Mouse (Mus musculus) heart, adult 2 months (tissue): Measurements from ENCODE around the gene Gm49601. TPM values are rescaled to one million over a fixed set of nuclear protein-coding genes. Genes with fewer than 3 reads are reported as not detected.

Experiments
- DNase-seq, 2 experiments: peaks; one replicate each; pipeline ENCODE4 v3.0.0; 2021
- H3K27ac ChIP-seq: fragments of 200-600 bp; 2 replicates; pipeline ENCODE4 v1.8.1; 2022
- H3K27me3 ChIP-seq: fragments of 200-500 bp; 2 replicates; pipeline ENCODE4 v1.6.1; 2012; ENCODE audit warnings: mild to moderate bottlenecking, low read length, inconsistent platforms, mixed read lengths; ENCODE audit not compliant: control insufficient read depth, insufficient read depth
- H3K36me3 ChIP-seq: fragments of 200-500 bp; 2 replicates; pipeline ENCODE4 v1.6.1; 2012; ENCODE audit warnings: low read length, inconsistent platforms; ENCODE audit not compliant: control insufficient read depth, insufficient read depth
- H3K4me1 ChIP-seq: fragments of 200-500 bp; 2 replicates; pipeline ENCODE4 v1.6.1; 2011; ENCODE audit warnings: low read length; ENCODE audit not compliant: control insufficient read depth, insufficient read depth
- H3K4me3 ChIP-seq: fragments of 200-600 bp; 2 replicates; pipeline ENCODE4 v1.8.1; 2022
- H3K79me2 ChIP-seq: fragments of 200-500 bp; replicated peaks from 2 replicates; pipeline ENCODE4 v1.6.1; 2012; ENCODE audit warnings: mild to moderate bottlenecking, inconsistent platforms, low read length, moderate library complexity, mixed read lengths; ENCODE audit not compliant: control insufficient read depth, insufficient read depth
- H3K9ac ChIP-seq: fragments of 200-500 bp; 2 replicates; pipeline ENCODE4 v1.6.1; 2012; ENCODE audit warnings: low read depth, mild to moderate bottlenecking, control low read depth, inconsistent platforms, low read length, mixed read lengths
- CTCF ChIP-seq: fragments of 200-600 bp; IDR thresholded peaks from 2 replicates; pipeline ENCODE4 v1.8.1; 2022; ENCODE audit warnings: antibody characterized with exemption, mild to moderate bottlenecking, moderate library complexity
- EP300 ChIP-seq: fragments of 200-500 bp; IDR thresholded peaks from 2 replicates; pipeline ENCODE4 v1.6.1; 2011; ENCODE audit warnings: low read depth, low read length, control low read depth; ENCODE audit not compliant: insufficient read depth
- POLR2A ChIP-seq: fragments of 200-500 bp; IDR thresholded peaks from 2 replicates; pipeline ENCODE4 v1.6.1; 2011; ENCODE audit warnings: mild to moderate bottlenecking, low read depth, low read length, control low read depth; ENCODE audit not compliant: insufficient read depth
- WGBS: fragments of 180-500 bp; shearing (Covaris S2); methylation state at CpG from one replicate; pipeline ENCODE4 v1.1.7; 2018; 5-methylcytosine and 5-hydroxymethylcytosine counted together
- intact Hi-C: fragments of 180-260 bp; cut with DNase I; formaldehyde crosslinking; loops from one replicate; pipeline ENCODE4 v1.15.1; 2025
- polyA plus RNA-seq: library from polyadenylated mRNA; depleted of rRNA; stranded (reverse); fragments of >200 nt; gene quantifications from 2 replicates; pipeline ENCODE4 v1.2.3, GENCODE M21; 2012
- total RNA-seq, 2 experiments: library from RNA; stranded (reverse); gene quantifications; 2 replicates each; pipeline ENCODE4 v1.2.3; 2021

Gene Gm49601
- total and polyA plus RNA-seq, 3 experiments = 1.1 to 3.1 (median 1.1) TPM

DNA sequence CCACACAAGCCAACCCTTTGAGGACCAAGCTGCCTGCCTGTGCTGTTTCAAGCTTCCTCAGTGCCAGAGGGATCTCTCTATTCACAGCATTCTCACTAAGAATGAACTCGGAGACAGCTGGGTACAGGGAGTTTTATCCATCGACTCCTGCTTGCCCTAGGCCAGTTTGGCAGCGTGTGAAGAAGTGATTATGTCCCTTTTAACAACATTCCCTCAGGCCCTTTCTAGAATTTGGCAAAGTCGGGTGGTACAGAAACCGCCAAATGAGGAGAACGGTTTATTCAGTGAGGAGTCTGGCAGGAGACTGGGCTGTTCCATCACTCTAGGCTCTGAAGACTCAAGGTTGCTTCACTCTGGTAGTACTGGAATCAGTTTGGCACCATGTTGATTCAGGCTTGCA lies 6.0 kb downstream of the Gm49601 start:
- Histone ChIP-seq H3K27me3 (peaks cover 1% of the 10 kb centered on the region; the same call in 1 of the 2 replicates), H3K4me3 (no peak overlapping the region), H3K79me2 (no peaks in the 10 kb centered on the region), H3K36me3 (no peaks in the 10 kb centered on the region), H3K9ac (no peak overlapping the region), H3K4me1 (no peaks in the 10 kb centered on the region; the same call in 1 of the 2 replicates), H3K27ac (no peak overlapping the region)
- DNase-seq = no peak
- WGBS = 64% methylated on average over 6 of the region's 6 CpGs
- TF ChIP-seq EP300 (no peak), POLR2A (no peak), CTCF (no peak)
- intact Hi-C loops = no loop called here

DNA sequence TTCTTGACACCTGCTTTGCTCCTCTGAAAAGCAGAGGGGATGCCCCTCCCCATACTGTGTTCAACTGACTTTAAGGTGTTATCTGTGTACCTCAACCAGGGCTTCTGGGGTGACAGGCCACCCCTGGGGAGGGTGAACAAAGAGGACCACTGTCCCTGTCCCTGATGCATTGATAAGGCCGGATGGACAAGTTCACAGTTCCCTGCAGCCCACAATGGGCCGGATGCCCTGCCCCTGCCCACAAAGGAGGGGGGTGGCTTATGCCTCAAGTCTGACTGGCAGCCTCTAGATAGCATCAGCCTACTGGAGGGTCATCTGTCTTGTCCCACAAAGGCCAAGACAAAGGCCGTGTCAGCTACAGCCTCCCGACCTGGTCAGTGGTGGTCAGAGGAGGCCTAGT lies 7.1 kb downstream of the Gm49601 start:
- no peak overlapping the region for H3K4me3 ChIP-seq
- H3K9ac ChIP-seq = no peak overlapping the region
- peaks cover 1% of the 10 kb centered on the region; the same call in 1 of the 2 replicates for H3K27me3 ChIP-seq
- no peak overlapping the region for H3K27ac ChIP-seq
- intact Hi-C loops = no loop called here
- no peak for TF ChIP-seq EP300
- no peak for TF ChIP-seq POLR2A
- no peak for TF ChIP-seq CTCF
- no peak for DNase-seq
- no peaks in the 10 kb centered on the region for H3K79me2 ChIP-seq
- no peaks in the 10 kb centered on the region for H3K36me3 ChIP-seq
- 75% methylated on average over 4 of the region's 4 CpGs for WGBS
- no peaks in the 10 kb centered on the region; the same call in 1 of the 2 replicates for H3K4me1 ChIP-seq

DNA sequence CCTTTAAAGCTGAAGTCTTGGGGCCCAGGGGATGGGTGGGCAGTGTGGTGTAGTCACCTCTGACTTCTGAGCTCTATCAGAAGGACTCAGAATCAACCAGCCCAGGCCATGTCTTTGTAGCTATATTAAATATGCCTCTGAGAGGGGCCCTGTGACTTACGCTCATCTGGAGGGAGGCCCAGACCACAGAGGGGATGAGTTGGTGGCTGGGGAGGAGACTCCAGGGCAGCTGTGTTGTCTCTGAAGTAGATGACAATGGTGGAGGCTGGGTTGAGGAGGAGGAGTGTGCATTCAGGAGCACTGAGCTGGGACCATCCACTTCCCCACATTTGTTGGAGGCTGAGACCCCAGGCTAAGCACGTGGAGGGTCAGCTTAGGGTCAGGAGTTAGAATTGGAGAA lies 7.9 kb downstream of the Gm49601 start:
- H3K27me3 ChIP-seq = peaks cover 1% of the 10 kb centered on the region; the same call in 1 of the 2 replicates

DNA sequence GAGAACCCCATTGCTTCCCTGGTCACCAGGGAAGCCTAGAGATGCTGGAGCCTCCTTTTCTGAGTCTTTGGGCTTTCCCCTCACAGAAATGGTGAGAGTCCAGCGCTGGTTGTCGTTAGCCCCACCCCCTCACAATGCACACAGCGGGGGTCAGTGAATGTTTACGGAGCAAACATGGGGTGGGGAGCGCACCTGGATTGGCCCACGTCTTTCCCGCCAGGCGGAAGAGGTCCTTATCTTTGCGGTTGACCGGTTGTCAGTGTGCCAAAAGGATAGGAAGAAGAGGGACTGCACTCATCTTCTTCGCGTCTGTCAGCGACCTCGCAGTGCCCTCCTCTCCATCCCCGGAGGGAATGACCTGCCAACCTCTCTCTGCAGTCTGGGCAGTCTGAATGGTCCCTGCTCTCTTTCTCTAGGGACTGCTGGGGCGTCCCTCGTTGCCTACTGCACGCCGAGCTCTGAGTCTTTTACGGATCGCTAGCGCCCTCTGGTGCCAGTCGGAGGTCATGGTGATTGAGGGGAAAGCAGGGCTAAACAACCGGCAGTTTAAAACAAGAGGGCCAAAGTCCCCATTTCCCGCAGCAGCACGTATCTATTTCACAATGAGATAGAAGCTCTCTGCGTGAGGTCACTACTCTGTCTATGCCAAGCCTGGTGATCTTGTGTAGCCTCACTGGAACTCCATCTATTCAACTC lies 8.7 kb downstream of the Gm49601 start:
- peaks cover 1% of the 10 kb centered on the region; the same call in 1 of the 2 replicates for H3K27me3 ChIP-seq
- no peak overlapping the region for H3K27ac ChIP-seq
- peak; percentile 82 to 92 for DNase-seq
- no peaks in the 10 kb centered on the region for H3K36me3 ChIP-seq
- no peak overlapping the region for H3K9ac ChIP-seq
- H3K79me2 ChIP-seq = no peaks in the 10 kb centered on the region
- no peaks in the 10 kb centered on the region; the same call in 1 of the 2 replicates for H3K4me1 ChIP-seq
- peak; percentile 84 for TF ChIP-seq EP300
- TF ChIP-seq POLR2A = no peak
- peak; percentile 98 for TF ChIP-seq CTCF
- intact Hi-C loops = loop anchor here (1.0 to 2.0 kb wide), 2 partner anchors 174 to 273 kb away; no protein-coding TSS in a partner anchor
- WGBS = 3% methylated on average over 27 of the region's 27 CpGs
- H3K4me3 ChIP-seq = no peak overlapping the region

More for the DNA sequence above, 7.9 kb downstream of the Gm49601 start:
- Histone ChIP-seq H3K36me3 (no peaks in the 10 kb centered on the region), H3K4me3 (no peak overlapping the region), H3K4me1 (no peaks in the 10 kb centered on the region; the same call in 1 of the 2 replicates), H3K9ac (no peak overlapping the region), H3K27ac (no peak overlapping the region), H3K79me2 (no peaks in the 10 kb centered on the region)
- 76% methylated on average over 2 of the region's 2 CpGs for WGBS
- TF ChIP-seq POLR2A (no peak), CTCF (no peak), EP300 (no peak)
- intact Hi-C loops = no loop called here
- no peak for DNase-seq

DNA sequence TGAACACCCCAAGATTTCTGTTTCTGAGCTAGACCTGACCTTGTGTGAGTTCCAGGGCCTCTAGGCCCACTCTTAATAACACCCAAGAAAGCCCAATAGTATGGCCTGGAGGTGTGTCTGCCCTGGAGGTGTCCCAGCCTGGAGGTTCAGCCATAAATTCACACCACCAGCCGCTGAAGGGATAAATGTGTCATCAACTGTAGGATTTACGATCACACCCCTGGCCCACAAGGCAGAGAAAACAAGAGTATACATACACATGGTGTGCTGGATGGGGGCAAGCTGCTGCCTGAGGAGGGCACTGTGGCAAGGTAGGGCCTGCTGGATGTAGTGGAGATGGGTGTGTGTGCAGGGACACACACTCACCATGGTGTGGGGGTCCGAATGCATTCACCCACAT lies 12.9 kb downstream of the Gm49601 start:
- WGBS = 85% methylated on average over 3 of the region's 3 CpGs
- no peaks in the 10 kb centered on the region for H3K79me2 ChIP-seq
- H3K4me1 ChIP-seq = no peaks in the 10 kb centered on the region
- no peak for DNase-seq
- no peak overlapping the region for H3K9ac ChIP-seq
- TF ChIP-seq EP300 (no peak), CTCF (no peak)
- no peaks in the 10 kb centered on the region; the same call in 1 of the 2 replicates for H3K27me3 ChIP-seq
- intact Hi-C loops = no loop called here
- no peak overlapping the region for H3K4me3 ChIP-seq
- H3K36me3 ChIP-seq = no peaks in the 10 kb centered on the region
- H3K27ac ChIP-seq = no peak overlapping the region

DNA sequence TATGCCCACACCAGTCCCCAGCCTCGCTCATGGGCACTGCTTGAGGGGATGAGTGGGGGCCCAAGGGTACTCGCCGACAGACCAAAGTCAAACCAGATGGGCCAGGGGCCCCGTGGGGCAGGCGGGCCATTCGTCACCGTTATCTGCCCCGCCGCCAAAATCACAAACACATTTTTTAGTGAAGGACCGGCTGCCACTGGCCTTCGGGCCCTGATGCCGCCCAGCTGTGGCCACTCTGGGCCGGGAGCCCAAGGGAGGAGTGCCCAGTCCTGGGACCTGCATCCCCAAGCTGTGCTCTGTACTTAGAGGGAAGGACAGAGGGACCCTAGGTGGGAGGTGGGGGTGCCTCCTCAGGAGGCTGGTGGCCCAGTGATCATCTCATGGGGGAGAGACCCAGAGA lies 14.5 kb downstream of the Gm49601 start:
- 73% methylated on average over 13 of the region's 13 CpGs for WGBS
- DNase-seq = no peak
- Histone ChIP-seq H3K79me2 (no peaks in the 10 kb centered on the region), H3K27me3 (no peaks in the 10 kb centered on the region; the same call in 1 of the 2 replicates), H3K4me3 (no peak overlapping the region), H3K36me3 (no peaks in the 10 kb centered on the region), H3K9ac (no peak overlapping the region), H3K27ac (no peak overlapping the region), H3K4me1 (no peaks in the 10 kb centered on the region)
- intact Hi-C loops = no loop called here
- TF ChIP-seq POLR2A (no peak), EP300 (no peak), CTCF (no peak)
